Mouse (Mus musculus): ENCODE measurements around the gene Sfxn3.

- TF ChIP-seq CTCF (IDR thresholded peaks at IDR 0.05; ENCODE audit: low read depth, low read length) = no peak
- no peak for TF ChIP-seq GATA1 (IDR thresholded peaks at IDR 0.05; ENCODE audit: borderline replicate concordance, low read length)
- no peak for TF ChIP-seq TAL1 (conservative IDR thresholded peaks at IDR 0.05; ENCODE audit: low read depth, low read length)
These were observed 2.1 kb upstream of the Sfxn3 start for GRCm38 (mm10) chr19:45045236-45045635.

Measured in G1E (cell line).